Mouse (Mus musculus): ENCODE results near the gene Nxn. TPM values are rescaled to one million over a fixed set of nuclear protein-coding genes. Genes with fewer than 3 reads are reported as not detected.

The Nxn gene
- polyA plus RNA-seq, 1 experiment: 51.7 TPM

DNA sequence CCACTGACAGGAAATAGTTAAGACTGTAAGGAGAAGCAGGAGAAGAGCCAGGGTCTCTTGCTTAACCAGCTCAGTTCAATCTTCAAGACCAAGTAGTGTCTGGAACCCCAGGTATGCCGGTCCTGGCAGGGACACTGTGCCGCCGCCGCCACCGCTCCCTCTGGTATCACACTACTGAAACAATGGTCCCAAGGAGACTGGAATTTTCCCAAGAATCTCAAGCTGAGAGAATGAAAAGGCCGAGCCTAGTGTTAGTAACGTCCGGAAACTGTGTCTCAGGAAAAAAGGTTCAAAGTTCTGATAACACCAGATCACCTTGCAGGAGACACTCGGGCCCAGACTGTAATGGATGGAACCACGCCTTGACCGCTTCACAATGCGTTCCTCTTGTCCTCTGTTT, 41.5 kb downstream of the Nxn start:
- H3K36me3 ChIP-seq (ENCODE audit: control insufficient read depth, insufficient read depth, low read length, poor library complexity, severe bottlenecking): no peaks in the 10 kb centered on the region
- peaks cover 16% of the 10 kb centered on the region for H3K4me1 ChIP-seq (ENCODE audit: control insufficient read depth, insufficient read depth, low read length)
- TF ChIP-seq EP300 (IDR thresholded peaks at IDR 0.05; ENCODE audit: insufficient read depth, low read depth, low read length): peak; percentile 73; the same call in 1 of the 2 replicates
- TF ChIP-seq POLR2A (IDR thresholded peaks at IDR 0.05; ENCODE audit: insufficient read depth, low read length): no peak
- TF ChIP-seq CTCF (IDR thresholded peaks at IDR 0.05; ENCODE audit: low read depth, low read length): no peak
- 0 out of 2 replicates have a peak overlapping the region, but pooled peaks have one; percentile 5 for H3K4me3 ChIP-seq (ENCODE audit: low read depth, low read length)
- peak overlapping the region; percentile 55 for H3K9ac ChIP-seq (ENCODE audit: low read depth, poor library complexity, severe bottlenecking)
- no peaks in the 10 kb centered on the region for H3K27me3 ChIP-seq (ENCODE audit: control insufficient read depth, insufficient read depth, low read length, poor library complexity, severe bottlenecking)
- H3K9me3 ChIP-seq (replicated peaks; ENCODE audit: control insufficient read depth, insufficient read depth, low read length, poor library complexity, severe bottlenecking): no peaks in the 10 kb centered on the region
- peak overlapping the region; percentile 88 for H3K27ac ChIP-seq (ENCODE audit: insufficient read depth, low read length)

DNA sequence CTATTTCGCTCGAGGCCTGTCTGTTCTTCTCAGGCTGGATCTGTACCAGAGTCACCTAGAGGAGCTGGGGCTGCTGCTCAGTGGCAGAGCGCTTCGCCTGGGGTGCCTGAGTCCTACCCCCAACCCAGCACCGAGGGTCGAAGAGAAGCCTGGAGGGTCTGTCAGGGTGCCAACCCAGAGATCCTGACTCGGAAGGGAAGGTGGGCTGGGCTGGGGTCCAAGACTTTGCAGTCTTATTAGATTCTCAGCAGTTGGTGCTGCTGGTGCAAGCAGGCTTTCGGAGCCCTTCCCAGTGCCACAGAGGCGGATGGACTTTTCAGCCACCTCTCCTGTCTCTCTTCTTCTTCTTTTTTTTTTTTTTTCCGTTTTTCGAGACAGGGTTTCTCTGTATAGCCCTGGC, 42.8 kb downstream of the Nxn start:
- Histone ChIP-seq H3K4me1 (ENCODE audit: control insufficient read depth, insufficient read depth, low read length) (peaks cover 16% of the 10 kb centered on the region), H3K27ac (ENCODE audit: insufficient read depth, low read length) (no peak overlapping the region), H3K9me3 (replicated peaks; ENCODE audit: control insufficient read depth, insufficient read depth, low read length, poor library complexity, severe bottlenecking) (no peaks in the 10 kb centered on the region), H3K36me3 (ENCODE audit: control insufficient read depth, insufficient read depth, low read length, poor library complexity, severe bottlenecking) (no peaks in the 10 kb centered on the region), H3K27me3 (ENCODE audit: control insufficient read depth, insufficient read depth, low read length, poor library complexity, severe bottlenecking) (no peaks in the 10 kb centered on the region), H3K9ac (ENCODE audit: low read depth, poor library complexity, severe bottlenecking) (peak overlapping the region; percentile 26; the same call in 1 of the 2 replicates), H3K4me3 (ENCODE audit: low read depth, low read length) (no peak overlapping the region)
- no peak for TF ChIP-seq EP300 (IDR thresholded peaks at IDR 0.05; ENCODE audit: insufficient read depth, low read depth, low read length)
- no peak for TF ChIP-seq POLR2A (IDR thresholded peaks at IDR 0.05; ENCODE audit: insufficient read depth, low read length)
- TF ChIP-seq CTCF (IDR thresholded peaks at IDR 0.05; ENCODE audit: low read depth, low read length): no peak

DNA sequence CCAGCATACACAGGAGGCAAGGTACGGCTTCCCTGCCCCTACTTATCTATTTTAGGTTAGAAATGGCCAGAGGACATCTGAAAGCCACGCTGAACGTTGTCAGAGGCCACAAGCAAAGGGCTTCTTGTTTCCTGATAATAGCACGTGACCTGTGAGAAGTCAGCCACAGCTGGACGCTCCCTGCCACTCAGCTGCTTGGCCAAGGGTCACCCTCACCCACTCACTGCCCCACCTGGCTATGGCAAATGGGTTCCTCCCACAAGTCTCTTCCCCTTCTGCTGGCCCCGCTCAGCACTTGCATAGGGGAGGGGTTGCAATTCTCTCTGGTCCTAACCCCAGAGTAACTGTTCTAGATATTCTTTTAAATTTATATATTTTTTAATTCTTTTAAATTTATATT, 43.5 kb downstream of the Nxn start:
- H3K4me1 ChIP-seq (ENCODE audit: control insufficient read depth, insufficient read depth, low read length): peaks cover 17% of the 10 kb centered on the region
- no peaks in the 10 kb centered on the region for H3K27me3 ChIP-seq (ENCODE audit: control insufficient read depth, insufficient read depth, low read length, poor library complexity, severe bottlenecking)
- H3K9me3 ChIP-seq (replicated peaks; ENCODE audit: control insufficient read depth, insufficient read depth, low read length, poor library complexity, severe bottlenecking): no peaks in the 10 kb centered on the region
- no peak overlapping the region for H3K9ac ChIP-seq (ENCODE audit: low read depth, poor library complexity, severe bottlenecking)
- TF ChIP-seq POLR2A (IDR thresholded peaks at IDR 0.05; ENCODE audit: insufficient read depth, low read length) (no peak), EP300 (IDR thresholded peaks at IDR 0.05; ENCODE audit: insufficient read depth, low read depth, low read length) (no peak), CTCF (IDR thresholded peaks at IDR 0.05; ENCODE audit: low read depth, low read length) (no peak)
- H3K36me3 ChIP-seq (ENCODE audit: control insufficient read depth, insufficient read depth, low read length, poor library complexity, severe bottlenecking): no peaks in the 10 kb centered on the region
- no peak overlapping the region for H3K27ac ChIP-seq (ENCODE audit: insufficient read depth, low read length)
- no peak overlapping the region for H3K4me3 ChIP-seq (ENCODE audit: low read depth, low read length)

DNA sequence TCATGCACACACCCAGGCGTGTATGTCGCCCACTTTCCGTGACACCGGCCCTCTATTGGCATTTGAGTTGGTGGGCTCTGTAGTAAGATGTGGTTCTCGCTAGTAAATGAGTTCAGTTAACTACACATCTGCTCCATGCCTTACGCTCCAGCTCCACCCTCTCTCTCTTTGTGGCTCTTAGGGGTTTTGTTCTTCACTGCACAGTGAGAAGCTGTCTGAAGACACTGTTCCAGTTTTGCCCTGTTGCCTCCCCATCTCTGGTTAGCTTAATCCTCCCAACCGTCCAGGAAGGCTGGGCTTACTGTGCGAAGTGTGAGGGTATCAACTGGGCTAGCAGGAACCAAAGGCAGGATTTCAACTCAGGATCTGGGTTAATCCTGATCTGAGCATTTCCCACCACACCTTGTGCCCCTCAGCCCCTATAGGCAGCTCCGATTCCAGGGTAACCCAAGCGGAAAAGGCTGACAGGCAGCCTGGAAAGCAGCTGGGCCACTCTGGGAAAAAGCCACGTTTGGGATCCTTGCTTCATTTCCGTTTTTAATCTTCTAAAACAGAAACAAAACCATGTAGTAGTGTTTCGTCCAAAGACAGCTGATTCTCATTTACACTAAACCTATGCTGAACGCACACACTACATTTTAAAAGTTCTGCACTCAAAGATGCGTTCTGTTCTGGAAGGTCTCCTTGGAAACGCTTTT, 45.9 kb downstream of the Nxn start:
- peak overlapping the region; percentile 44 for H3K27ac ChIP-seq (ENCODE audit: insufficient read depth, low read length)
- peaks cover 17% of the 10 kb centered on the region for H3K4me1 ChIP-seq (ENCODE audit: control insufficient read depth, insufficient read depth, low read length)
- peak overlapping the region; percentile 17; the same call in 1 of the 2 replicates for H3K9ac ChIP-seq (ENCODE audit: low read depth, poor library complexity, severe bottlenecking)
- TF ChIP-seq POLR2A (IDR thresholded peaks at IDR 0.05; ENCODE audit: insufficient read depth, low read length): no peak
- TF ChIP-seq CTCF (IDR thresholded peaks at IDR 0.05; ENCODE audit: low read depth, low read length): no peak
- 0 out of 2 replicates have a peak, but pooled peaks have one; percentile 0 for TF ChIP-seq EP300 (IDR thresholded peaks at IDR 0.05; ENCODE audit: insufficient read depth, low read depth, low read length)
- H3K27me3 ChIP-seq (ENCODE audit: control insufficient read depth, insufficient read depth, low read length, poor library complexity, severe bottlenecking): no peaks in the 10 kb centered on the region
- no peaks in the 10 kb centered on the region for H3K9me3 ChIP-seq (replicated peaks; ENCODE audit: control insufficient read depth, insufficient read depth, low read length, poor library complexity, severe bottlenecking)
- no peaks in the 10 kb centered on the region for H3K36me3 ChIP-seq (ENCODE audit: control insufficient read depth, insufficient read depth, low read length, poor library complexity, severe bottlenecking)
- no peak overlapping the region for H3K4me3 ChIP-seq (ENCODE audit: low read depth, low read length)

DNA sequence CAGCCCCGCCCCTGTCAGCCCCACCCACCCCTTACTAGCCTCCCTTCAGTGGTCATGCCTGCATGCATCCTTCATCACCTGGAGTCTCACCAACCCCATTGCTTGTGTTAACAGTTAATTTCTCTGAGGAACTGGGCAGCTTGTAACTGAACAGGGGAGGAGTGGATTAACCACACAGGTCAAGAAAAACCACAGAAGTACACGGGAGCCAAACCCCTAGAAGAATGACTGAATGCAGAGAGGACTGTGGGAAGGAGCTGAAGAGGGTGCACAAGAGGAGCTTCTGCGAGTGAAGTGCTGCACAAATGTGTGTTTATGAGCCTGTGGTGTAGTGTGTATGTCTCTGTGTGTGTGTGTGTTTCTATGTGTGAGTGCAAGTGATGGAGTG, 47.3 kb downstream of the Nxn start:
- no peaks in the 10 kb centered on the region for H3K27me3 ChIP-seq (ENCODE audit: control insufficient read depth, insufficient read depth, low read length, poor library complexity, severe bottlenecking)
- H3K36me3 ChIP-seq (ENCODE audit: control insufficient read depth, insufficient read depth, low read length, poor library complexity, severe bottlenecking): no peaks in the 10 kb centered on the region
- H3K4me3 ChIP-seq (ENCODE audit: low read depth, low read length): no peak overlapping the region
- H3K9me3 ChIP-seq (replicated peaks; ENCODE audit: control insufficient read depth, insufficient read depth, low read length, poor library complexity, severe bottlenecking): no peaks in the 10 kb centered on the region
- peaks cover 17% of the 10 kb centered on the region for H3K4me1 ChIP-seq (ENCODE audit: control insufficient read depth, insufficient read depth, low read length)
- H3K9ac ChIP-seq (ENCODE audit: low read depth, poor library complexity, severe bottlenecking): peak overlapping the region; percentile 4; the same call in 1 of the 2 replicates
- H3K27ac ChIP-seq (ENCODE audit: insufficient read depth, low read length): peak overlapping the region; percentile 44
- no peak for TF ChIP-seq EP300 (IDR thresholded peaks at IDR 0.05; ENCODE audit: insufficient read depth, low read depth, low read length)
- no peak for TF ChIP-seq CTCF (IDR thresholded peaks at IDR 0.05; ENCODE audit: low read depth, low read length)
- no peak for TF ChIP-seq POLR2A (IDR thresholded peaks at IDR 0.05; ENCODE audit: insufficient read depth, low read length)

DNA sequence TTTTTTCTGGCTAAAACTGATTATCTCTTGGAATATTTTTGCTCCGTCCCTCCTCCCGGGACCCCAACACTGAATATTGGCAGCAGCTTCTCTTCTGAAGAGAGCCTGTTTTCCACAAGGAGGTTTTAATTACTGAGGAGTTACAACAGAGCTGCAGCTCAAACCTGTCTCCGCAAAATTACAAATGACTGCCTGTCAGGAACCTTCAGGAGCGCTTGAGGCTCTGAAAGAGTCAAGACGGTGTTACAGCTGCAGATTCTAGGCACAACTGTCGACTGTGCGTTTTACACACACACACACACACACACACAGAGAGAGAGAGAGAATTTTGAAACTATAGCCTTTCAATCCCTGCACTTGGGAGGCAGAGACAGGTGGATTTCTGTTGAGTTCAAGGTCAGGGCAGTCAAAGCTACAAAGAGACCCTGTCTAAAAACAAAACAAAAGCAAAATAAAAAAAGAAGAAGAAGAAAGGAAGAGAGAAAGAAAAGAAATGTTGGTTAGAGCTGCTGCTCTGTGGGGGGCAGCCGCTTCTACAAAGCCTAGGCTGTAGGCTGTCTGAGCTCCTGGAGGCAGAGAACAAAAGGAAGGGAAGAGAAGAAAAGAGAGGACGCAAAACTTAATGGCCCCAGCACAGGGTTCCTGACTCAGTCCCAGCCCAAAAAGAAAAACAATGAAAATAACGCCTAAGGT, 47.9 kb downstream of the Nxn start:
- no peaks in the 10 kb centered on the region for H3K27me3 ChIP-seq (ENCODE audit: control insufficient read depth, insufficient read depth, low read length, poor library complexity, severe bottlenecking)
- peaks cover 17% of the 10 kb centered on the region for H3K4me1 ChIP-seq (ENCODE audit: control insufficient read depth, insufficient read depth, low read length)
- no peak overlapping the region for H3K4me3 ChIP-seq (ENCODE audit: low read depth, low read length)
- TF ChIP-seq CTCF (IDR thresholded peaks at IDR 0.05; ENCODE audit: low read depth, low read length): no peak
- no peak for TF ChIP-seq POLR2A (IDR thresholded peaks at IDR 0.05; ENCODE audit: insufficient read depth, low read length)
- TF ChIP-seq EP300 (IDR thresholded peaks at IDR 0.05; ENCODE audit: insufficient read depth, low read depth, low read length): peak; percentile 97
- H3K9me3 ChIP-seq (replicated peaks; ENCODE audit: control insufficient read depth, insufficient read depth, low read length, poor library complexity, severe bottlenecking): no peaks in the 10 kb centered on the region
- no peaks in the 10 kb centered on the region for H3K36me3 ChIP-seq (ENCODE audit: control insufficient read depth, insufficient read depth, low read length, poor library complexity, severe bottlenecking)
- peak overlapping the region; percentile 94 for H3K27ac ChIP-seq (ENCODE audit: insufficient read depth, low read length)
- peak overlapping the region; percentile 71 for H3K9ac ChIP-seq (ENCODE audit: low read depth, poor library complexity, severe bottlenecking)

All from ES-Bruce4 (cell line).